Mouse (Mus musculus) forelimb bud, embryonic 11.5 days (tissue): ENCODE results near the gene Cks2.
"Not testable (repeated sequence)": the region's sequence is repeated elsewhere in the genome, so short reads cannot be mapped to it uniquely, and the experiment has no call there.

Experiments used
- DNase-seq: peaks from one replicate; pipeline ENCODE4 v3.0.0-alpha.2; 2012; ENCODE audit warnings: low read depth, low spot score

Cks2 gene

DNA sequence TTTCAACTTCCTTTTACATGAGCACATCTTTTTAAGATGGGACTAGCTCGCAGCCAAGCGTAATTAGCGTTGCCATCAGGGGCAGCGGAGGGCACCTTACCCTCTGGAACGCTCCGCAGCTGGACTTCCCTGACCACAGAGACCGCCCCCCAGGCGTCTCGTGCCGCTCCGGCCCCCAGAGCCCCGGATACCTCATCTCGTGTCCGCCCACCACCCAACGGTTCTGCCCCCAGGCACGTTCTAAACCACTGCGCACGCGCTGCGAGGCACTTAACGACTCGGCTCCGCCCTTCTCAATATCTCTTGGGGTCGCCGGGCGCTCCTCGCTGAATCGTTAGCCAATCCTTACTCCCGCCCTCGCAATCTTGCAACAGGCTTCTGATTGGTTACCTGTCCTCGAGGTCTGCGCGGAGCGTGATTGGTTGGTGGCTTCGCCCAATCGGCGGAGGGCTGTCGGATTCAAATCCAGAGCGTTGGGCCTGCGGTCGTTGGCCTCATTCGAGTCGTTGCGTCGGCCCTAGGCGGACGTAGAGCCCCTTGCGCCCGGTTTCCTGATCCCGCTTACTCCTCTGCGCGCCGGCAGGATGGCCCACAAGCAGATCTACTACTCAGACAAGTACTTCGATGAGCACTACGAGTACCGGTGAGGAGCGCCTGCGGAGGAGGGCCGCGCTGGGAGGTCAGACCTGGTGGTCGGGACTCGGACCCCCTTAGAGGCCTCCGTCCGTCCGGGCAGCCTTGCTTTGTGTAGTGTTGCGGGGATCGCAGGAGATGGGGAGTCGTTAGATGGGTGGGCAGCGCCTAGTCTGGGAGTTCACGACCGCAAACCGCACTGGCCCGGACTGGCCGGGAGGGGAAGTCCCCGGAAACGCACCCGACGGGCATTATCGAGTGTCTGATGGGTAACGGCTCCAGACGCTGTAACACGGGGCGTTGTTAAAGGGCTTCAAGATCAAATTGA lies at the start of gene Cks2:
Gene Cks2, plus strand, starts transcription at position 404 of the 961 bp plus-strand sequence.
- DNase-seq, result peak; percentile 100

DNA sequence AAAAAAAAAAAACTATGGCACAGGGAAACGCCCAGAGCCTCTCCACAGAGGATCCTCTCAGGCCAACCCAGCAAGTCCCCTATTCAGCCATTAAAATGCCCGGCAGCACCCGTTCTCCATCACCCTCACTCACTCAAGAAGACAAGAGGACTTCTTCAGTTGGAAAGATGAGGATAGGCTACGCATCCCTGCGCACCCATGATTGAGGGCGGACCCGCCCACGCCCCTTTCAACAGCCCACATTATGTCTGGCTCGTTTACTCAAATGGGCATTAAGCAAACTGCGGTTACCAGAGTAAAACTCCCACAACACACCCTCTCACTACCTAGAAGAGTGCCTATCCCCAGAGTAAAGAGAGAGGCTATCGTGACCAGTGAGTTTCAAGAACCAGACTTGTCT lies 49.6 kb upstream of the Cks2 start:
- no peak for DNase-seq

DNA sequence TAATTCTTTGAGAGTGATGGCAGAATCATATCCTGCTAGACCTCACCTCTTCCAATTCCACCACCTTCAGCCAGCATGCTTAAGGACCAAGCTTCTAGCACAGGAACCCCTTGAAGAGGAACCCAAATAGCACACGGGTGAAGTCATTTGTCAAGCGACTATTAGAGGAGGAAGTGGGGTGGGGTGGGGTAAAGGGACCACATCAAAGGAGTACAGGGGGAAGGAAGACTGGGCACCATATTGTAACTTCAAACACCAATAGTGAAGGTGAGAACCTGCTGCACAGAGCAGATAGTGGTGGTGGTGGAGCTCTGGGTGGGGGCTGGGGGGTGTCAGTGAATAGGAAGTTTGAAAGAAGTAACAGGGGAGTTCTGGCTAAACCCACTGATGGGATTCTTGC lies 47.0 kb upstream of the Cks2 start:
- no peak for DNase-seq

DNA sequence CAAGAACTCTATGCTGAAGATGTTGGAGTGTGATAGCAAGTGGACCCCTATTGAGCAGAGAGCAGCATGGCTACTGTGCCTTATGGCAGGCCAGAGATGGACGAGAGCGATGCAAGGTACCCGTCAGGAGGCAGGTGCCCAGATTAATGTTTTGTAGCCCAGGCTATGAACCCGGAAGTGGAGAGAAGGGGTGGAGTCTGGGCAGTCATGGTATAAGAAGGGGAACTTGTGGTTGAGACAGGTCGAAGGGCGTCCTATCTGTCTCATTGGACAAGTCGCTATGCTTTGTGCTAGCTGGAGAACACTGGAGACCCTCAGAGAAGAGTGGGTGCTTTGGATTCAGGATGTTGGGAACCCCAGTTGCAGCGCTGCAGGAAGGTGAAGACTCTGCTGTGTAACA lies 44.9 kb upstream of the Cks2 start:
- DNase-seq, result no peak

DNA sequence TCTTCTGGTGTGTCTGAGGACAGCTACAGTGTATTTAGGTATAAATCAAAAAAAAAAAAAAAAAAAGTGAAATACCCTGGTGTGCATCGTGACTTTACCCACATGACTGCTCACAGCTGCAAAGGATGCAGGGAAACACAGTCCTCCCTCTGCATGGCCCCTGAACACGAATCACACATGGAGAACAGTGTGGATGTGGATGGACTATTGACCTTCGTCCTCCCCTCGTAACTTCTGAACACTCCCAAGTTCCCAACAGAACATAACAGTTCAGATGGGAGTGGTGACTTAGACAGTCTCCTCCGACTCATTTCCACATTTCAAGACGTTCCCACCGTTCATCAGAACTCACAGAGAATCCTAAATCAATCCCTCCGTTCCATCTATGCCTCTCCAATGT lies 42.3 kb upstream of the Cks2 start:
- no peak for DNase-seq

DNA sequence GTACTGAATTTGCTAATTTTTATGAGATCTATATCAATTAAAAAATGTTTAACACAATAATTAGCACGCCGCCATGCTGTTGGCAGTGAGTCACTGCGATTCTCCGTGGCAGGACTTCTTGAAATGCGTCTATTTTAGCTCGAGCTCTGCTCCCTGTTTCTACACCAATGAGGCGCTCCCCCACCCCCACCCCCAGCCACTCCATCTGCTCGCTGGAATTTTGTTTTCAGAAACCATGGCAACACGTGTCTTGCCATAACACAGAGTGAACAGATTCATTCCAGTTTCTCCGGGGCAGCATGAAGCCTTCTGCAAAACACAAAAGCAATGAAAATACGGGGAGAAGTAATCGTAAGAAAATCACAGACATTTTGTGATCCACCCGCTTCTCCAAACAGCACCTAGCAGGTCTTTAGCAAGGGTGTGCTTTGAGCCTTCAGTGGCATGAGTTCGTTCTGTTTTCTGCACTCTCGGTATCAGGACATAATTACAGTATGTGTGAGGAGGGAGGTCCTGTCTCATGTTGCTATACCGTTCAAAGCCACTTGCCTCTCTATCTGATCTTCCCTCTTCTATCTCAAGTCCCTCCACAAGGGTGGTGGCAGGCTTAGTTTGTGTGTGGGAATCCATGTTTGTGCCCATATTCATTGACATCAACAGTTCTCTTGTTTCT lies 41.7 kb upstream of the Cks2 start:
- DNase-seq, result peak; percentile 80

DNA sequence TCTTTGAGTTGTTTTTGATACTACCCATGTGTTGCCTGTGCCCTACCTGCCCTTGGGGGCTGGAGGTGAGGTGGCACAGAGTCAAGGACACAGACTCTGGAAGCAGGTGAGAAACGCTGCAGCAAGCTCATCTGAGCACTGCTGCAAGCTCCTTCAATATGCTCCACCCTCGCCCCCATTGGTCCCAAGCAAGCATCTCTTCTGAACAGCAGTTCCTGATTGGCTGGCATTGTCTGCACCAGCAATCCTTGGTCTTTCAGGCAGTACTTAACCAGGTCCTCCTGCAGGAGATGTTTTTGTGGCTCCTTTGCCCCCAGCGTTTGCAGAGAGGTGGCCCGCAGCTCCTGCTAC lies 41.2 kb upstream of the Cks2 start:
- no peak for DNase-seq

DNA sequence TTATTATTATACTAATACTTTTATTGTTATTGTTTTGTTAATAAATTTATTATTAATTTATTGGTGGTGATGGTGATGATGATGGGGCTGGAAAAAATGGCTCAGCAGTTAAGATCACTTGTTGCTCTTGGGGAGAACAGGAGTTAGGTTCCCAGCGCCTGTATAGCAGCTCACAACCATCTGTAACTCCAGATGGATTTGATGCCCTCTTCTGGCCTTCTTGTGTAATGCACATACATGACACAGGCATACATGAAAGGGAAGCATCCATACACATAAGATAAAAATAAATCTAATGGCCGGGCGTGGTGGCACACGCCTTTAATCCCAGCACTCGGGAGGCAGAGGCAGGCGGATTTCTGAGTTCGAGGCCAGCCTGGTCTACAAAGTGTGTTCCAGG lies 35.8 kb upstream of the Cks2 start:
- DNase-seq, result no peak

DNA sequence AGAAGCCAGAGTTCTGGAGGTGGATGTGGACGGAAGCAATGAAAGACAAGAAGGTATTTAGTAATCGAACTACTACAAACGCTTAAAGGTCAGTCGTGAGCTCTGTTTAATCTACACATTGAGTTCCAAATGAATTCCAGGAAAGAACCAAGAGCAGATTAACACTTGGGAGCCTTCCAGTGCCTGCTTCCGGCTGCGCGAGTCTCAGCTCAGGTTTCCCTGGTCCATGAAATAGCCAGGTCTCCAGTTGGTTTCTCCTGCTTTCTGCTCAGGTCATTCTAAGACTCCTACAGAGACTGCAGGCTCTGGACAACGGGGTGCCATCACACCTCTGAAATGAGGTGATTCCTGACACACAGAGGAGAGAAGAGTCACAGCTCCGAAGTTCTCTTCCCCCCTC lies 34.0 kb upstream of the Cks2 start:
- DNase-seq, result peak; percentile 38

DNA sequence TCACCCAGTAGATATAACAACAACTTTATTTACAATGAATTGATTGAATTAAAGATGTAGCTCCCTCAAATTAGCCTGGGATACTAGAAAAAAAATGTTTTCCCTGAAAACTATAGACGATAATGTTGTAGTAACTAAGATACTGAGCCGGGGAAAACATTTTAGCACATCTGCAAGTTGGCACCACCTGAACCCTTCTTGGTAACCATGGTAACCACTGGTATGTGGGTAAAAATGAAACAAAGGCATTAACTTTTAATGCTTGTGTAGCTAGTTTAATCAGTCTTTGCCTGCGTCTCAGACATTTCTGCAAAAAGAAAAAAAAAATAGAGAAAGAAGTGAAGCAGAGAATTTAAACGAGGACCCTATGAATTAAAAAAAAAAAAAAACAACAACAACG lies 33.5 kb upstream of the Cks2 start:
- DNase-seq, result peak; percentile 58

DNA sequence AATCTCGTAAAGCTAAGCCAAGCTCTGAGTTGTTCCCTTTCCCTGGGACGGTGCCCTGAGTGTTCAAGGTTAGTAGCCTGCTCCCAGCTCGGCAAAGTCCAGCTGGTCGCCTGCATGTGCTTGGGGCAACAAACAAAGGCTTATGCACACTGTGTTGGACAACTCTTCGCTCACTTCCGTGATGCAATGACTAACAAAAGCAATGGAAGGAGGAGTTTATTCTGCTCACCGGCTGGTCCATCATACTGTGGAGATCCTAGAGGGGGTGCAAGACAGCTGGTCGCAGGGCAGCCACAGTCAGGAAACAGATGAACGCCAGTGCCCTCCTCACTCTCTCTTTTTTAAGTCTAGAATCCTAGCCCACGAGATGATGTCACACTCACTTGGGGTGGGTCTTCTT lies 29.2 kb upstream of the Cks2 start:
- DNase-seq, result no peak

DNA sequence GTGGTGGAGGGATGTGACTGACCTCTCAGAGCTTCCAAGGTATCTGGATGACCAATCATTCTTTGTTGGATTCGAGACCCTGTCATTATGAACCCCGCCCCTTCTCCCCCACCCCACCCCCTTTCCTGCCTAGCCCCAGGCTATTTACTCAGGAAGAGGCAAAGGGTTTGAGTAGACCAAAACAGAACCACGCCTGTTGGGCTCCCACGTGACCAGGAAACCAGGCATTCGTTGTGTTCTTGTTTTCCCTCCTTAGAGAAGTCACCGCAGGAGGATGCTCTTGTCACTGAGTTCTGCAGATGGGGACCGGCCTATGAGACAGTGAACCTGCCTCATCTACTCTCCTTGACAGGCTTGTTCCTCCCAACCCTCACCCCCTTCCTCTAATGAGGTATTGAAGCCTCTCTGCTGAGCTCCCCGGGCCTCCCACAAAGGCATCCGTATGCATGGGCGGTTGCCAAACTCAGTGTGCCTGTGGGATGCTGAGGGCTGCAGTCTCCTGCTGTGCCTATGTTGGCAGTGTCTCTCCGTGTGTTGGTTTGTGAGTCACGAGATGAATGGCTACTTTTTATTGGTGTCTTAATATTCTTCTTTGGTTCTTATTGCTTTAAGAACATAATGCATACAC lies 28.5 kb upstream of the Cks2 start:
- DNase-seq, result no peak

DNA sequence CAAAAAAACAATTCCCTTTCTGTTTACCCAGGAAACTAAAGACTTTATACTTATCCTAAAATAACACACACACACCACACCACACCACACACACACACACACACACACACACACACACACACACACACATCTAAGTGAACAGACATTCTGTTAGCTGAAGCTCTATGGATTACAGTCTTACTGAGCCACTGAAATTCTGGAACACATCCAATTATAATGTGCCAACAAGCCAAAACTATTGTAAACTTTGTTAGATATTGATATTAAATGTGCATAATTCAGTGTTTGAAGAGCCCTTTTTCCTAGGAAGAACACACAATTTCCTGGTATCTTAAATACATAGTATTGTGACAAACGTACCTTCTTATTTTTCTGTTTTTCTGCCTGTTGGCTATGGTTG lies 27.7 kb upstream of the Cks2 start:
- DNase-seq, result no peak

DNA sequence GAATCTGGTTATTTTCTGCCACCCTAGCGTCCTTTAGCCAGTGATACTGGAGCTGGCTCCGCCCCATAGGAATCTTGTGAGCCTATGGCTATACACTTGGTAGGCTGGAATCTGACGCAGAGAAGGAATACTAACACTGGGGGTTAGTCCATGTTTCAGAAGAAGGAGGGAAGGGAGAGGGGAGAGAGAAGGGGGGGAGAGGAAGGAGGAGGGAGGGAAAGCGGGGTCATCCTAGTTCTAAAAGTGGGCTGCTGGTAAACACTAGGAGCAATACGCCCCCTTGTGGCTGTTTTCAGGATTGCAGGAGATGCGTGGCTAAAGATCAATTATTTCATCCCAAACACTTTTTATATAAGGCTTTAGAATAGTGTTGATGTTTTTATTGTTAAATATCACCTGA lies 27.2 kb upstream of the Cks2 start:
- peak; percentile 70 for DNase-seq

DNA sequence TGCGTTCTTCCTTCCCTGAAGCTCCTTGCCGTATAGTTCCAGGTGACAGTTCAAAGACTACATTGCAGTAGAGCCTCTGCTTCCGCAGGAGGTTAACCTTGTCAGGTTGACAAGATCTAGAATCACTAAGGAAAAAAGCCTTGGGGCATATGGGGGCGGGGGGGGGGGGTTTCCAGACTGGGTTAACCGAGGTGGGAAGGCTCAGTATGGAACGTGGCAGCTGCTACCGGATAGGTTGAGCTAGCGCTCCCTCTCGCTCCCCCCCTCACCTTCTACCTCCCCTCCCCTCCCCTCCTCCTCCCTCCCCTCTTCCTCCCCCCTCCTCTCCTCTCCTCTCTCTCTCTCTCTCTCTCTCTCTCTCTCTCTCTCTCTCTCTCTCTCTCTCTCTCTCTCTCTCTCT lies 26.4 kb upstream of the Cks2 start:
- DNase-seq, result no peak

DNA sequence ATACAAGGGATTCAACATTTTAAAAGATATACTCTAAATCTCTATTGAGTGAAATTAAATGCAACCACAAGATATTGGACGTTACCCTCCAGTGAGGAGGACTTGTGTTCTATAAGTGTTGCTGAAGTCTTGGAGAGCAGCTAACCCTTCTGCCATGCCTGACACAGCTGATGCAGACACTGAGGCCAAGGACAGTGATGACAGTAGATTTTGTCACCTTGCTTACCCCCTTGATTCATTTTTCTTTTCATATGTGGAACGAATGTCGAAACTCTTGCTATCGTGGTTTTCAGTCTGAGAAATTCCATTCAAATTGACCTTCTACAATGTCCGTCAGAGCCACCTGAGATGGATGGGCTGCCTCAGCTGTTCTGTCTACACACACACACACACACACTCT lies 22.4 kb upstream of the Cks2 start:
- no peak for DNase-seq

DNA sequence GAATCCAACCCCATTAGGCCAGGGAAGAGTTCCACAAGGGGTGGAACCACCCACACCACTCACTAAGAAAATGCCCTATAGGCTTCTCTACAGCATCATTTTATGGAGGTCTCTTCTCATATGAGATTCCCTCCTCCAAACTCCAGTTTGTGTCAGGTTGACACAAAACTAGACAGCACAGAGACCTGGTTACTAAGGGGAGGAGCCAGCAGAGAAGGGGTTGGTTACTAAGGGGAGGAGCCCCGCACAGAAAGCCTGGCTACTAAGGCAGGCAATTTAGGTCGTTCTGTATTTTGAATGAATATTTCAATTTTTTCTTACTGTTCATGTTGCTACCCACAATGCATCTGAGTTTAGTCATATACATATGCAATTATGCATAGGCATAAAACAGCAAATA lies 21.4 kb upstream of the Cks2 start:
- no peak for DNase-seq

DNA sequence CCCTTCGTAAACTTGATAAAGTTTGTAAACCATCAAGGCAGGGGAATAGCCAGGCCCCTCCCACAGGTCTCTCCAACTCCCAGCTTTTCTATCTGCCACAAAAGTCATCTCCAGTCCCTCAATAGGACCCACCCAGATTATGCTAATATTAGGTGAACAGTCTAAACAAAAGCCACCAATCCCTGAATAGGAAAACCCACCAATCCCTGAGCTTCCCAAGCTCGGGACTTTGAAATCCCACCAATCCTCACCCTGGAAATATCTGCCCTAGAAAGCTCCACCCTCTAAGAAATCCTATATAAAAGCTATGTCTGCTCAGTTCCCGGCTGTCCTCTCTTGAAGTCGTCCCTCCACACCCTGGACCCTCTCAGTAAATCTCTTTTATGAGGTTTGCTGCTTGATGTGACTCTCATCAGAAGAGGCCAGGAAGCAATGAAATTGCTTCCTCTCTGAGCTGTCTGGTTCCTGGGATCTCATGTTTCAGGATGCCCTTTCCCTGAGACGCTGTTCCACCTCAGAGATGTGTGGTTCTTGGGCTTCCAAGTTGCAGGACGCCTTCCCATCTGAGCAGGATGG lies 16.7 kb upstream of the Cks2 start:
- DNase-seq, result no peak

DNA sequence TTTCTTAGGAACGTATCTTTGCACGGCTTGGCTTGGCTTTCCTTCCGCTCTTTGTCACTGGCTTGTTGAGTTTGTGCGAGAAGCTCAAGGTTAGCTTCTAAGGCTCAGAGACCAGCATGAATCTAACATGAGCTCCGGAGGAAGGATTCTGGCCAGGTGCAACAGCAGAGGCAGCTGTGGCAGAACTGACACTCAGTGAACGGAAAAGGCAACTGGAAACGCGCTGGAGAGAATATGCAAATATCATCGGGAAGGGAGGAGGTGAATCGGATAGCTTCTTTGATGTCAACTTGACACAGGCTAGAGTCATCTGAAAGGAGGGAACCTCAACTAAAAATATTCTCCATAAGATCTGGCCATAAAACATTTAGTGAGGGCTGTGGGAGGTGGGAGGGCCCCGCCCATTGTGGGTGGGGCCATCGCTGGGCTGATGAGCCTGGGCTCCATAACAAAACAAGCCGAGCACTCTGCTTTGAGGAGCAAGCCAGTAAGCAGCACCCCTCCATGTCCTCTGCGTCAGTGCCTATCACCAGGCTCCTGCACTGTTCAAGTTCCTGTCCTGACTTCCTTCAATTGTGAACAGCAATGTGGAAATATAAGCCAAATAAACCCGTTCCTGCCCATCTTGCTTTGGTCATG lies 13.6 kb upstream of the Cks2 start:
- DNase-seq, result no peak

DNA sequence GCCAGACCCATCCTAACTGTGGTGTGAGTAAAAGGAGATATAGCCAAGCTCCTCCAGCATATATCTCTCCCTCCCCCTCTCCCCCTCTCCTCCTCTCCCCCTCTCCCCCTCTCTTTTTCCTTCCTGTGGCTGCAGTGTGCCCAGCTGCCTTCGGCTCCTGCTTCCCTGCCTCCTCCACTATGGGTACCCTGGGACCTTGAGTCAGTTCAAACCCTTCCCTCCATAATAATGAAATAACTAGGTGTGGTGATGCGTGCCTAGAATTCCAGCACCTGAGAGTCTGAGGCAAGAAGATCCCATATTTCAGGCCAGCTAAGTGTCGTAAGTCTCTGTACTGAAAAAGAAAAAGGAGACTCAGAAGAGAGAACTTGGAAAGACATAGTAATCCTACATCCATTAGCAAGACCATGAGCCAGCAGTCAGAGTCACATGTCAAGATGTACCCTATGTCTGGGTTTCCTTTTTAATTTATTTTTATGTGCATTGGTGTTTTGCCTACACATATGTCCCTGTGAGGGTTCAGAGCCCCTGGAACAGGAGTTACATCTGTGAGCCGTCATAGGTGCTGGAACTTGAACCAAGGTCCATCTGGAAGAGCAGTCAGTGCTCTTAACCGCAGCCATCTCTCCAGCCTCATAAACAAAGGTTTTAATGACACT lies 12.3 kb upstream of the Cks2 start:
- DNase-seq, result no peak

DNA sequence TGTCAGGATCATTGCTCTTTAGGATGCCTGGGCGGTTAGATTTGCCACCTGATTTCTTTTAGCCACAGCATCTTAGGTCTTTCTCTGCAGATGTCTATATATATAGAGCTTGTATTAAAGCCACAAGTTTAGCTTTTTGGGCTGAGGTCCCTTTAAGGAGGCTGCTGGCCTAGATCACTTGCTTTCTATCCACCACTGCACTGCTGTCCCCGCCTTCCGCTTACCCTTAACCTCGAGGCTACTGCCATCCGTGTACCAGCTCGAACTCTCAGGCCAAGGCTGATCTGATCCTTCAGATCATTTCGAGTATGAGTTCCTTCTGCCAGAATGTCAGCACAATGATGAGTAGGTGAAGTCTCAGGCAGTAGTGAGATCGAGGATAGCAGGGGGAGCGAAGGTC lies 9.6 kb upstream of the Cks2 start:
- not testable (repeated sequence) for DNase-seq
